Mouse (Mus musculus) hindbrain, postnatal 0 days (tissue): ENCODE data around the gene Rpp40. TPM values are rescaled to one million over a fixed set of nuclear protein-coding genes. Genes with fewer than 3 reads are reported as not detected.

Experiments used
- ATAC-seq: fragments of 200-750 bp; cut with Nextera tagmentation; 2 replicates; pipeline ENCODE4 v1.8.0; 2017; ENCODE audit warnings: mild to moderate bottlenecking, moderate TSS enrichment, moderate library complexity
- DNase-seq: peaks from one replicate; pipeline ENCODE4 v3.0.0-alpha.2; 2015; ENCODE audit warnings: low spot score
- H3K27ac ChIP-seq: fragments of 300-500 bp; sonication (generic); 2 replicates; pipeline ENCODE4 v1.5.1; 2014; ENCODE audit warnings: mild to moderate bottlenecking
- H3K27me3 ChIP-seq: fragments of 300-500 bp; sonication (generic); 2 replicates; pipeline ENCODE4 v1.6.1; 2014; ENCODE audit warnings: low read length, mixed read lengths; ENCODE audit not compliant: insufficient read depth
- H3K36me3 ChIP-seq: fragments of 300-500 bp; sonication (generic); 2 replicates; pipeline ENCODE4 v1.6.1; 2014; ENCODE audit warnings: low read length, mixed read lengths; ENCODE audit not compliant: insufficient read depth
- H3K4me1 ChIP-seq: fragments of 300-500 bp; sonication (generic); 2 replicates; pipeline ENCODE4 v1.6.1; 2014; ENCODE audit warnings: antibody characterized with exemption, low read length, mixed read lengths; ENCODE audit not compliant: insufficient read depth
- H3K4me2 ChIP-seq: fragments of 300-500 bp; sonication (generic); 2 replicates; pipeline ENCODE4 v1.6.1; 2014; ENCODE audit warnings: low read depth, mild to moderate bottlenecking, low read length, moderate library complexity, mixed read lengths
- H3K4me3 ChIP-seq: fragments of 300-500 bp; sonication (generic); 2 replicates; pipeline ENCODE4 v1.5.1; 2014; ENCODE audit warnings: low read length
- H3K9ac ChIP-seq: fragments of 300-500 bp; sonication (generic); replicated peaks from 2 replicates; pipeline ENCODE4 v1.6.1; 2014; ENCODE audit warnings: mild to moderate bottlenecking, low read length, moderate library complexity, mixed read lengths
- H3K9me3 ChIP-seq: fragments of 300-500 bp; sonication (generic); 2 replicates; pipeline ENCODE4 v1.6.1; 2016; ENCODE audit warnings: low read length, mixed read lengths
- CTCF ChIP-seq: IDR thresholded peaks from 2 replicates; pipeline ENCODE4 v1.5.1; 2016; ENCODE audit warnings: antibody characterized with exemption, control low read depth, low read depth
- WGBS: fragments of 180-500 bp; shearing (Covaris S2); extraction: QIAGEN DNeasy Blood & Tissue Kit; methylation state at CpG from one replicate; pipeline ENCODE4 v1.1.7; 2014; 5-methylcytosine and 5-hydroxymethylcytosine counted together
- polyA plus RNA-seq: library from polyadenylated mRNA; unstranded; fragments of >200 nt; fragmentation: Nextera tagmentation; extraction: Ambion mirVana; gene quantifications from 2 replicates; pipeline ENCODE4 v1.2.1, GENCODE M21; 2015
- total RNA-seq: library from RNA; depleted of rRNA; stranded (reverse); fragments of >200 nt; gene quantifications from 2 replicates; pipeline ENCODE4 v1.2.3, GENCODE M21; 2014

Rpp40 gene
- total and polyA plus RNA-seq, 2 experiments from 2014 or later: 3.0 to 8.7 TPM

DNA sequence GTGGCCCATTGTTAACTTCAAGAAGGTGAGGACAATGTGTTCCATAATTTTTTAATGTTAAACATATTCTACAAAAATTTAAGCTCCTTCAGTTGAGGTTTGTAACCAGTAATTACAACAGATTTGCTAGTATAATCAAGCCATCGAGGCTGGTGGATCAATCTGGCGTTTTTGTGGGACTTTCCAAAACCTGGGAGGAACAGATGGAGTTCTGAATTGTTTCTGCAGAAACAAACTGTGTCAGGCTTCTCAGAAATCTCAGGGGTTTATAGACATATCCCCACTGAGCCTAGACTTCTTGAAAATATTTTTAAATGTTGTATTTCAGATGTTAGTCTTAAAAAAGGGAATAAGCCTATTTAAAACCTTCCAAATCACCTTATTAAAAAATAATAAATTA is 31.8 kb upstream of the Rpp40 start:
- no peak overlapping the region for H3K4me3 ChIP-seq
- H3K4me1 ChIP-seq: no peaks in the 10 kb centered on the region
- no peak overlapping the region for H3K9ac ChIP-seq
- no peak for DNase-seq
- no peak overlapping the region for H3K4me2 ChIP-seq
- 73% methylated on average over 2 of the region's 2 CpGs for WGBS
- ATAC-seq: no peak
- TF ChIP-seq CTCF: no peak
- H3K27ac ChIP-seq: no peak overlapping the region
- H3K36me3 ChIP-seq: no peaks in the 10 kb centered on the region
- H3K9me3 ChIP-seq: no peaks in the 10 kb centered on the region
- no peaks in the 10 kb centered on the region for H3K27me3 ChIP-seq

DNA sequence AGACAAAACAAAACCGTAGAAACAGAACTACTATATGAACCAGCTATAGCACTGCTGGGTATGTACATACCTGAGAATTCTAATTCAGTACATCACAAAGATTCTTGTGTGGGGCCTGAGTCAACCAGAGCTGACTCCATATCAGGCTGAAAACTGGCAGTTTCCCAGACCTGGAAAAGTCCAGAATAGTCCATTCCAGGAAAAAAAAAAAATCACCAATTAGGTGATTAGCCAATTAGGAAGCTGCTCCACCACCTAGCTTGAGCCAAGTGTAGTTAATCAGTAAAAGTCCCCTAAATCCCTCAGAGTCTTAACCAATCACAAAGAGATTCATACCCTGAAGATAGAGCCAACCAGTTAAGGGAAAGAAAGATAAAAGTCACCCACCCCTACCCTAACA is 5.3 kb upstream of the Rpp40 start:
- 81% methylated on average over 1 of the region's 1 CpGs for WGBS
- Histone ChIP-seq H3K4me3 (no peak overlapping the region), H3K27ac (no peak overlapping the region), H3K27me3 (no peaks in the 10 kb centered on the region), H3K4me1 (no peaks in the 10 kb centered on the region), H3K4me2 (no peak overlapping the region), H3K9ac (no peak overlapping the region), H3K36me3 (no peaks in the 10 kb centered on the region), H3K9me3 (no peaks in the 10 kb centered on the region)
- TF ChIP-seq CTCF: no peak
- DNase-seq (no peak), ATAC-seq (no peak)

DNA sequence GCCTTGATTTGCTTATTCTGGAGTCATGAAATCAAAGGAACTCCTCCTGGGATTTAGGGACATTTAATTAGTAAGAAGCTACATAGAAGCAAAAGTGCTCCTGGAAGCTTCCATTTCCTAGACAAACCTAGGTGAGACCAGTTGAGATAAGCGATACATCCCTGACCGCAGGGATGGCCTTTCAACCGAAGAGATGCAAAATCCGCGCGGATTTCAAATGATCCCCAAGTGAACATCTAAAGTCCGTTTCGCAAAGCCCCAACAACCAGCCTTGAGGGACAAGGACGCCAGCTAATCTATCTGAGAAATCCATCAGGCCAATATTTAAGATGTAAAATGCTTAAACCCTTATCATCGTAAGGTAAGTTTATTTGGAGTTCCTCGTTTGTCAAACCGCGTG is 781 bp downstream of the Rpp40 start:
- Histone ChIP-seq H3K9ac (peak overlapping the region; percentile 44), H3K4me1 (no peaks in the 10 kb centered on the region), H3K4me3 (peak overlapping the region; percentile 60), H3K27me3 (no peaks in the 10 kb centered on the region), H3K27ac (no peak overlapping the region), H3K36me3 (no peaks in the 10 kb centered on the region), H3K4me2 (peak overlapping the region; percentile 73), H3K9me3 (no peaks in the 10 kb centered on the region)
- WGBS: 1% methylated on average over 13 of the region's 13 CpGs
- ATAC-seq: no peak
- peak; percentile 60 for DNase-seq
- no peak for TF ChIP-seq CTCF

DNA sequence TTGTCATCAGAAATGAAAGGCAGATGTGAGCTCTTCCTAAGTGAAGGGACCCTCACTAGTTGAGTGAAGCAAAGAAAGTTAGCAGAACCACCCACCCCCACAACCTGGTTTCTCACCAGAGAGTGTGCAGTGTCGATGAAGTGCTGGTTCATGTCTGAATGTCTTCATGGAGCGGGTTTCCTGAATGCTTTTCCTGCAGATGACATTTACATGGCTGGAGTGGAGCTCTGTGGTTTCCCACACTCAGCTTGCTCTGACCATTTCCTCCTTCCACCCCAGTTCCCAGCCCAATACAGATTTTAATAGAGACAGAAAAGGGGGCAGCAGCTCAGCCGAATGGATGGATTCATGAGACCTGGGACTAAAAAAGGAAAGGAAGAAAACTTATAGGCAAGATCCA is 13.3 kb downstream of the Rpp40 start:
- 88% methylated on average over 3 of the region's 3 CpGs for WGBS

DNA sequence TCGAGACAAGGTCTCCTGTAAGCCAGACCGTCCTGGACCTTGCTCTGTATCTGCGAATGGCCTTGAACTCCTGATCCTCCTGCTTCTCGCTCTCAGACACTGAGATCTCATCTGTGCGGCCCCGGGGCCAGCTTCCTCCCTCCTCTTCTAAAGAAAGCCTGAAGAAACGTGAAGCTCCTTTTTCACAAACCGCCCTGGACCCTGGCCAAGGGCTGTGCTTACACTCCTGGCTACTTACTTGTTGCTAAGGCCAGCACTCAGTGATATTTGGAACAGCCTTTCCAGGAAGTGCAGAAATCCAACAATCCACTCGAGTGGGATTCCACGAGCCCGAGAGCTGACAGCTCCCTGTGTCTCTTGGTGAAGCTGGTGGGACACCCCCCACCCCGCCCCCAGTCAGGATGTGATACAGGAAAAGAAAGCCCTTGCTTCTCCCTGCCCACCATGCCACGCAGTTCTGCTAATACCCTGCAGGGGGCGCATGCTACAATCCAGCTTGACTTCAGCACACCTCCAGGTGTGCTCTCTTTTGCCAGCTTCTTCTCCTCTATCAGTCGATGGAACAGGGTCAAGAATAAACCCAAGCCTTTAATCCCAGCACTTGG is 19.9 kb downstream of the Rpp40 start:
- DNase-seq (peak; percentile 10), ATAC-seq (no peak)
- TF ChIP-seq CTCF: peak; percentile 64
- no peak overlapping the region for H3K27ac ChIP-seq
- H3K27me3 ChIP-seq: no peaks in the 10 kb centered on the region
- no peak overlapping the region for H3K9ac ChIP-seq
- H3K4me3 ChIP-seq: no peak overlapping the region
- no peak overlapping the region for H3K4me2 ChIP-seq
- H3K36me3 ChIP-seq: no peaks in the 10 kb centered on the region
- no peaks in the 10 kb centered on the region for H3K4me1 ChIP-seq
- 31% methylated on average over 15 of the region's 15 CpGs for WGBS
- H3K9me3 ChIP-seq: no peaks in the 10 kb centered on the region

More for the DNA sequence above, 13.3 kb downstream of the Rpp40 start:
- no peak for ATAC-seq
- Histone ChIP-seq H3K27ac (no peak overlapping the region), H3K4me3 (no peak overlapping the region), H3K4me2 (no peak overlapping the region), H3K4me1 (no peaks in the 10 kb centered on the region), H3K9me3 (no peaks in the 10 kb centered on the region), H3K9ac (no peak overlapping the region), H3K36me3 (no peaks in the 10 kb centered on the region), H3K27me3 (no peaks in the 10 kb centered on the region)
- no peak for DNase-seq
- TF ChIP-seq CTCF: no peak

DNA sequence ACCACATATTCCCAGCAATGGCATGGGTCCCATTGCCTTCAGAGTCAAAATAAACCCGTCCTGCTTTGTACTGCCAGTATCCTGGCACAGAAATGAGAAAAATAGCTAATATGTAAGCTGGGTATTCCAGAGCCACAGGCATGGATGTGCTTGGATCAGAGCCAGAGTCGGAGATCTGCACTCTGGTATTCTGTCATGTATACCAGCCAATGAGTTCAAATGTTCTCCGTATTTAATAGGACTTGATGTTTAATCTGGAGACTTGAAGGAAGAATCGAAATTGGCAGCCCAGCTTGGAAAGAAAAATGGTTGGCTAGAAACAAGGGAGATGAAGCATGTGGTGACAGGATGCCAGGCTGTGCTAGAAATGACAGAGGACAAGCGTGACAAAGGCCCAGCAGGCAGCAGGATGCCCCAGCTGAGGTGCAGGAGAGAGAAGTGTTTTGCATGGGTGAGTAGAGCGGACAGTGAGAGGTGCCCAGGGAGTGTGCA is 25.6 kb downstream of the Rpp40 start:
- Histone ChIP-seq H3K27ac (0 out of 2 replicates have a peak overlapping the region, but pooled peaks have one; percentile 33), H3K36me3 (no peaks in the 10 kb centered on the region), H3K9me3 (no peaks in the 10 kb centered on the region), H3K4me1 (0 out of 2 replicates have a peak, but pooled peaks cover 2% of the 10 kb centered on the region), H3K27me3 (no peaks in the 10 kb centered on the region), H3K4me2 (no peak overlapping the region), H3K9ac (no peak overlapping the region), H3K4me3 (no peak overlapping the region)
- DNase-seq: peak; percentile 80
- WGBS: 52% methylated on average over 6 of the region's 6 CpGs
- ATAC-seq: peak; percentile 84
- TF ChIP-seq CTCF: no peak

DNA sequence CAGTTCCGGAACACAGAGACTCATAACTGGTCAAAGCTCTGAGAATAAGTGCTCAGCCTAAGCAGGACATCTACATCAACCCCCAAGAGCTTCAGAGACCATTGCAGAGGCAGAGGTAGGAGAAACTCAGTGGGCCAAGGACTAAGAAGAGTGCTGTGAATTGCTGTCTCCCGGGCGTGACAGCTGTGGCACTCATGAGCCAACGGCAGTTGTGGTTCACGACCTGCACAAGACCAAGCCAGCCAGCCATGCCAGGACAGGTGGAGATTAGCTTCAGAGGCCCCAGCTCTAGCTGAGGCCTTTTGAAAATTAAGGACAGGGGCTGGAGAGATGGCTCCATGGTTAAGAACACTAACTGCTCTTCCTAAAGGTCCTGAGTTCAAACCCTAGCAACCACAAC is 26.6 kb downstream of the Rpp40 start:
- TF ChIP-seq CTCF: no peak
- ATAC-seq: no peak
- WGBS: 83% methylated on average over 5 of the region's 5 CpGs

More for the DNA sequence above, 26.6 kb downstream of the Rpp40 start:
- no peaks in the 10 kb centered on the region for H3K27me3 ChIP-seq
- no peak overlapping the region for H3K4me3 ChIP-seq
- H3K36me3 ChIP-seq: no peaks in the 10 kb centered on the region; the same call in 1 of the 2 replicates
- no peak for DNase-seq
- H3K27ac ChIP-seq: no peak overlapping the region
- 0 out of 2 replicates have a peak, but pooled peaks cover 2% of the 10 kb centered on the region for H3K4me1 ChIP-seq
- H3K9me3 ChIP-seq: no peaks in the 10 kb centered on the region
- H3K4me2 ChIP-seq: no peak overlapping the region
- H3K9ac ChIP-seq: no peak overlapping the region
